Mouse (Mus musculus) olfactory bulb, adult 2 months (tissue): ENCODE data around the gene Chic2.

Experiments used
- CTCF ChIP-seq: fragments of 200-500 bp; IDR thresholded peaks from 2 replicates; pipeline ENCODE4 v1.5.1; 2012; ENCODE audit warnings: low read depth, mild to moderate bottlenecking, low read length, moderate library complexity; ENCODE audit not compliant: insufficient read depth
- POLR2A ChIP-seq: fragments of 200-500 bp; IDR thresholded peaks from 2 replicates; pipeline ENCODE4 v1.6.1; 2012; ENCODE audit warnings: mild to moderate bottlenecking, low read depth, low read length, moderate library complexity; ENCODE audit not compliant: insufficient read depth

- TF ChIP-seq CTCF = no peak
- TF ChIP-seq POLR2A = no peak
These were observed 40.9 kb upstream of the Chic2 start for GRCm38 (mm10) chr5:75085521-75085875.
